ENCODE assay signal across 11 mouse cellular contexts in genomic region chr12:55474209-55474583, GRCm38 (mm10). TPM values are rescaled to one million over a fixed set of nuclear protein-coding genes. Genes with fewer than 3 reads are reported as not detected.
A peak's percentile ranks its signal among the peaks of the same experiment; 100 is the strongest.
DNase-seq lines count a peak whose midpoint lies in the region; ATAC-seq lines count a peak whose summit lies in the region.
"Had no signal": no experiment of that assay in that cellular context is flagged by ENCODE, and none has a peak within 500 bp of the region (broad histone marks: within the 10 kb centered on the region; RNA-seq: fewer than 3 reads in every experiment).

No protein-coding gene starts in this region.

- H3K27ac ChIP-seq in heart, embryonic 15.5 days: no peak overlapping the region
- no peak overlapping the region for H3K27ac ChIP-seq in liver, embryonic 15.5 days (replicated peaks)

- DNase-seq in heart, adult 18-20 months: no peak
- no peak for DNase-seq in liver
- peak; percentile 51 for DNase-seq in thymus, postnatal 0 days (ENCODE audit: low spot score)
- DNase-seq in cerebellum, adult 9-10 months: no peak
- no peak for DNase-seq in lung, postnatal 10 days
- DNase-seq: lung, embryonic 14.5 days; spleen, adult 18-20 months had no signal

- WGBS in heart, embryonic 15.5 days: 81% methylated on average over 13 of the region's 13 CpGs
- WGBS in liver, embryonic 15.5 days (ENCODE audit: insufficient replicate concordance): 55% methylated on average over 13 of the region's 13 CpGs

- ATAC-seq in heart, embryonic 15.5 days (replicated peaks; ENCODE audit: insufficient number of reproducible peaks, insufficient read depth, low FRiP score, low read depth): 0 out of 2 replicates have a peak, but pooled peaks have one; percentile 3
- ATAC-seq in liver, embryonic 15.5 days (ENCODE audit: insufficient read depth): 0 out of 2 replicates have a peak, but pooled peaks have one; percentile 7
- peak; percentile 49 for ATAC-seq in granulocyte monocyte progenitor cell, adult 5-6 weeks (replicated peaks; ENCODE audit: poor library complexity, severe bottlenecking)

- no peak overlapping the region for H3K9ac ChIP-seq in heart, embryonic 15.5 days
- no peak overlapping the region for H3K9ac ChIP-seq in liver, embryonic 15.5 days
- H3K9ac ChIP-seq: lung, embryonic 14.5 days had no signal

- no peaks in the 10 kb centered on the region for H3K9me3 ChIP-seq in heart, embryonic 15.5 days (replicated peaks)
- H3K9me3 ChIP-seq in liver, embryonic 15.5 days (replicated peaks): no peaks in the 10 kb centered on the region

- H3K4me1 ChIP-seq in heart, embryonic 15.5 days (replicated peaks): peaks cover 13% of the 10 kb centered on the region
- peaks cover 23% of the 10 kb centered on the region for H3K4me1 ChIP-seq in liver, embryonic 15.5 days (replicated peaks)

- no peaks in the 10 kb centered on the region for H3K27me3 ChIP-seq in heart, embryonic 15.5 days
- H3K27me3 ChIP-seq in liver, embryonic 15.5 days: peaks cover 8% of the 10 kb centered on the region

- no peak overlapping the region for H3K4me3 ChIP-seq in heart, embryonic 15.5 days
- no peak overlapping the region for H3K4me3 ChIP-seq in liver, embryonic 15.5 days (replicated peaks)
- H3K4me3 ChIP-seq: erythroblast, embryonic 14.5 days had no signal

- H3K4me2 ChIP-seq in heart, embryonic 15.5 days: no peak overlapping the region
- H3K4me2 ChIP-seq in liver, embryonic 15.5 days: no peak overlapping the region
- H3K4me2 ChIP-seq: lung, embryonic 14.5 days had no signal

- no peaks in the 10 kb centered on the region for H3K36me3 ChIP-seq in heart, embryonic 15.5 days
- no peaks in the 10 kb centered on the region for H3K36me3 ChIP-seq in liver, embryonic 15.5 days (replicated peaks)

RNA-seq across cellular contexts. Expression of gene Nfkbia, which starts 18.3 kb away (rescaled TPM):
- polyA plus RNA-seq in heart, embryonic 15.5 days (2015; fragmentation: Nextera tagmentation; extraction: Ambion mirVana): 61.4 and 82.5 TPM in 2 replicates
- total RNA-seq in heart, adult 18-20 months (2021): 10 to 100 TPM; 59.5 to 74.3 TPM
- polyA plus RNA-seq in liver, embryonic 15.5 days (2015; fragmentation: Nextera tagmentation; extraction: Ambion mirVana): 22.9 and 24.4 TPM in 2 replicates
- total RNA-seq in granulocyte monocyte progenitor cell, adult 5-6 weeks (2014; fragmentation: Nextera tagmentation): 7.5 and 15.3 TPM in 2 replicates
- total RNA-seq in granulocyte monocyte progenitor cell, adult 5-6 weeks (2017): 65.5 and 75.3 TPM in 2 replicates
- polyA plus RNA-seq in thymus, postnatal 0 days (2015; fragmentation: Nextera tagmentation; extraction: Ambion mirVana): 296 and 339 TPM in 2 replicates
